Mouse (Mus musculus) brown adipose tissue, adult 24 weeks (tissue): ENCODE measurements around the gene Ppfia4. TPM values are rescaled to one million over a fixed set of nuclear protein-coding genes. Genes with fewer than 3 reads are reported as not detected.

Source experiments
- H3K27ac ChIP-seq: fragments of 200-500 bp; replicated peaks from 2 replicates; pipeline ENCODE4 v1.5.1; 2012; ENCODE audit warnings: low read depth, mild to moderate bottlenecking, low read length
- H3K4me1 ChIP-seq: fragments of 200-500 bp; 2 replicates; pipeline ENCODE4 v1.6.1; 2012; ENCODE audit warnings: low read length, mixed read lengths; ENCODE audit not compliant: control insufficient read depth, insufficient read depth, insufficient read length
- H3K4me3 ChIP-seq: fragments of 200-500 bp; 2 replicates; pipeline ENCODE4 v1.5.1; 2012; ENCODE audit warnings: low read depth, mild to moderate bottlenecking, low read length, moderate library complexity; ENCODE audit not compliant: insufficient read depth
- polyA plus RNA-seq: library from polyadenylated mRNA; stranded (reverse); fragments of >200 nt; gene quantifications from 2 replicates; pipeline ENCODE4 v1.2.4, GENCODE M21; 2012; ENCODE audit not compliant: missing spikeins, insufficient read depth, insufficient read length

Gene Ppfia4
- polyA plus RNA-seq, 1 experiment = not detected

DNA sequence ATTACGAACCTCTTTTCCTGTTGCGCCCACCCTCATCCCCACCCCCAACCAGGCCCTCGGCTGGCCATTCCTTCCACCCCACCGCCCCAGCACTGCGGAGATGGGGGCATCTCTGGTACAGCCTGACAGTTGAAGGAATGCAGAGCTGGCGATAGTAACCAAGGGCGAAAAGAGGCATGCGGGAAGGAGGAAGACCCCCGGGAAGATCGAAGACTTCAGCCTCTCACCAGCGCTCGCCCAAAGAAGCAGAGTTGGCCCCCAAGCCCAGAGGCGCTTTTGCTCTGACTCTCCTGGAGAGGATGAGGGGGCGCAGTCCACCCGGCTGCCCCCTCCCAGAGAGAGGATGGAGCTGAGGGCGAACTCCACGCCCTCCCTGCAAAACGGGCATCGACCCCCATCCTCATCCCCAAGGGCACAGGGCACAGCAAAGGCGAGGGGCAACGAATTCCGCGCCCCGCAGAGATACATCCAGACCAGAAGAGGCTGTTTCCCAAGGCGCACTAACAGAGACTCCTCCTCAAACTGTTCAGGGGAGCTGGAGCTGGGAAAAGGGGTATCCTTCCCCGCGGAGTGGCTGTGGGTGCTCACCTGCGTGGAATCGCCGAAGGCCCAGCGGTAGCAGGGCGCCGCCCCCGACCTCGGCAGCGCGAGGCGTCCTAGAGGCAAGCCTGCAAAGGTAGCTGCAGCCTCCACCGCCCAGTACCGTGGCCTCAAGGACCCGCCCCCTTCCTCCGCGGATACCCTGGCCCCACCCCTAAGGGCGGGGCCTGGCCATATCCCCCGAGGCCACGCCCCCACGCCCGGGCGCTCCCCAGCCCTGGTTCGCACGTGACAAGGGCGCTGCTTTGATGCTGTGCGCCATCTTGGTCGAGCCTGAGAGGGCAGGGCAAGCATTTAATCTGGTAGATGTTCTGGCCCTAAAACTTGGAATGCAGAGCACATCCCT is 11.6 kb upstream of the Ppfia4 start:
- no peak overlapping the region for H3K27ac ChIP-seq

DNA sequence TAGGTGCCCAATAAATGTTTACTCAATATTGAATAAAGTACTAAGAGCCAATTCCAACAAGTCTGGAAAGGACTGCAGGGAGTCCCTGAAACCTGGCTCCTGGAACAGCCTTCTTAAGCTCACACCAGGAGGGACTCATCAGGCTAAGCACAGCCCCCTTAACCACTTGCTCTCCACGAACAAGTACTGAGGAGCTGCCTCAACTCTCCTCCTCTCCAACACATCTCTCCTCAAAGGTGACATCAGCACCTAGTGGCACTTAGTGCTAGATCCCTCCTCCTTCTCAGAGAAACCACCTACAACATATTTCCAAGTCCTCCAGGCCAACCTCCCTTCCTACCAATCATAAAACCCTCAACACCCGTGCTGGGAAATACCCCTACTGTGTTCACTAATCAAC is 10.8 kb upstream of the Ppfia4 start:
- Histone ChIP-seq H3K4me3 (no peak overlapping the region), H3K27ac (no peak overlapping the region), H3K4me1 (no peaks in the 10 kb centered on the region; the same call in 1 of the 2 replicates)

More for the DNA sequence above, 11.6 kb upstream of the Ppfia4 start:
- no peaks in the 10 kb centered on the region; the same call in 1 of the 2 replicates for H3K4me1 ChIP-seq
- no peak overlapping the region for H3K4me3 ChIP-seq

DNA sequence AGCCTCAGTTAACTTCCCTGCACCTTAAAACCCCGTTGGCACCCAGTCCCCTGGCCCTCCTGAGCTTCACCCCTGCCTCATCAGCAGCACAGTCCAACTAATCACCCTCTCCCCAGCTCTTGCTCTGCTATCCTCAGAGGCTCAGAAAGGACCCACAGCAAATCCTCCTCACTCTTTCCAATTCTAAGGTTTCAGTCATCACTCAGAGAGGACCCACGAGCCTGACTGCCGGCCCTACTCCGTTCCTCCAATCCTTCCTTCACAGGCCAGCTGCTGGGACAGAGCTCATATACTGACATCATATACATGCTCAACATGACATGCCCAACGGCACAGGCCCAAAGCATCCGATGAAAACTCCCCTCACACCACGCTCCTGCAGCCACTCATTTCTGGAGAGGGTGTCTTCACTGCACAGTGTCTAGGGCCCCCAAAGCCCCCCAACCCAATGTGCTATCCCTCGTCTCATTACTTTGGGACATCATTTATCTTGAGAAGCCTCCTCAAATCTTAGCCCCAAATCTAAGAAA is 10.1 kb upstream of the Ppfia4 start:
- Histone ChIP-seq H3K4me1 (no peaks in the 10 kb centered on the region; the same call in 1 of the 2 replicates), H3K4me3 (no peak overlapping the region), H3K27ac (no peak overlapping the region)

DNA sequence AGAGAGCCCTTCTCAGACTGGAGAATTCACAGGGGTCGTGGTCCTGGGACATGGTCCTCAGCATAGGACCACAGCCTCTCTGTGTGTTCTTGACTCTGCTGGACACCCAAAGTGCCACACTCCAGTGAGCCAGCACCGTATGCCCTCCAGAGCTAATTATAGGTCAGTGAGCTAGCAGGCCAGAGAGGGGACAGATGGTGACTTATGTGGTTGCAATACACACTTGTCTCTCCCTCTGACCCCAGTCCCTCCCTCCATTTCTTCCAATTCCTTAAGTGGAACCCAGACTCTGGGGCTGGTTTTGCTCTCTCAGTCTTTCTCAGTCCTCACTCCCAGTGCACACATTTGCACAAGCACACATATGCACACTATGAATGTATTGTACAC is 9.5 kb upstream of the Ppfia4 start:
- Histone ChIP-seq H3K27ac (no peak overlapping the region), H3K4me3 (no peak overlapping the region), H3K4me1 (no peaks in the 10 kb centered on the region; the same call in 1 of the 2 replicates)

DNA sequence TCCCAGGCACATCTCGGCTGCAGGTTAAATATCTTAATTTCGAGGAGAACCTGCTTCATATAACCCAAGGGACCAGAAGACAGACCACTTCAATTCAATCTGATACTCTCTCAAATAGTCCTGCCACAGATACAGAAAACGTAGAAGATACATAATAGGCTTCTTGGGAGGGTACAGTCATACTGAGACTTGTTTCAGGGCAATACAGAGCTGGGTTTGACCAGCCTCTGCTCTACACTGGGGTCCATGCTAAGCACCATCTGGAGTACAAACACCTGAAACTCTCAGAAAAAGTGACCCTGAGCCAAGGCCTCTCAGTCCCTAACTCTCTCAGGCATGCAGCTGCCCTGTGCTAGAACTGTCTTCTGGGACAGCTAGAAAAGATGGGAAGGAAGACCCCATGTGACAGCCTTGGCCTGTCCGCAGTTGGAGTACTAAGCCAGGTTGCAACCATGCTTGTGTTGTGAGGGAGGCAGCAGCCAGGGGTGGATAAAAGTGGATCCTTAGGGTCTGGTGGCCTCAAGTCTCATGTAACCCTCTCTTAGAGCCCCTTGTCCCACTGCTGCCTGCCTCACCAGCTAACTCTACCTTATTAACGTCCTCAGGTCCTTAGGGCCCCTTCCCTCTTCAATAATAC is 9.0 kb upstream of the Ppfia4 start:
- Histone ChIP-seq H3K4me1 (no peaks in the 10 kb centered on the region; the same call in 1 of the 2 replicates), H3K4me3 (no peak overlapping the region), H3K27ac (no peak overlapping the region)

DNA sequence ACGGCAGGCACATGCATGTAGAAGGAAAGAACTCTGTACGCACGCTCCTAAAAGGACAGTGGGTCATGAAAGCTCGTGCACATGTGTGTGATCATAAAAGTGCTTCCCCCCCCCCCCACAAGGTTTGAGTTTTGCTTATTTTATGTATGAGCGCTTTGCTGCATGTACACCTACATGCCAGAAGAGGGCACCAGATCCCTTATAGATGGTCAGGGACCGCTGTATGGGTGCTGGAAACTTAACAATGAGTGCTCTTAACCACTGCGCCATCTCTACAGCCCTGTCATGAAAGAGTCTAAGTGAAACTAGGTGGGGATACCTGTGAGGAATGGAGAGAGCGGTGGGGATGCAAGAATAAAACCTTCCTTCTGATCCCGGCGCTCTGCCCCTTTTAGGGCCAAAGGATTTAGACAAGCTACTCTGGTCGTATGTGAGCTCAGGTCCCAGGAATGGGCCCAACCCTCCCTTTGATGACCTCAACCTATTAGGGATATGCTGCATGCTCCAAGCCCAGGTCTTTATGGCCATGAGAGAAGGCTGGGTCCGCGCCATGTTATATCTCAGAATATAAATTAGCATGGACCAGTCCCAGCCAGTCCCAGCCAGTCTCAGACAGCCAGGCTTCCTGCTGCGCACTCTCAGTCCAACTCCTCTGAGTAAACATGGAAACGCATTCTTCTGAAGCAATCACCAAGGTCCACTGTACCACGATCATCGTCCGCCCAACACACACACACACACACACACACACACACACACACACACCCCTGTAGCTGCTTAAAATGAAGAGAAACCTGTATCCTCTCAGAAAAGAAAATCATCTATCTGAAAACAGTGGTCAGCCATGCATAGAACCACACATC is 7.3 kb upstream of the Ppfia4 start:
- H3K4me1 ChIP-seq = no peaks in the 10 kb centered on the region; the same call in 1 of the 2 replicates
- H3K27ac ChIP-seq = no peak overlapping the region
- H3K4me3 ChIP-seq = no peak overlapping the region

DNA sequence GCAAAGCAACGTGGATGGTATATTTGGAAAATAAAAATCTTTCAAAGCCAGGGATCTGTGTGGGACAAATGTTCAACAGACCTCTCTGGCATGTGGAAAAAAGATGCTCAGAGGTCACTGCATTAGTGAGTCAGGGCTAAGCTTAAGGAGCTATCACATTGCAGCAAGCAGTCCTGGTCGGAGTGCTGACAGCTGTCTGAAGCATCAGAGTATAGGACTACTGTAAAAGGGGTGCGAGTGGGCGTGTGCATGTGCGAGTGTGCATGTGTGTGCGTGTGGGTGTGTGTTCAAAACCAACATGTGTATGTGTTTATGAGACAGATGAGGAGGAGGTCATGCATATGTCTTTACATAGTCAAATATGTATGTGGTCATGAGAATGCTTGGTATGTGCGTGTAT is 6.4 kb upstream of the Ppfia4 start:
- no peak overlapping the region for H3K4me3 ChIP-seq
- H3K4me1 ChIP-seq = no peaks in the 10 kb centered on the region
- no peak overlapping the region for H3K27ac ChIP-seq

DNA sequence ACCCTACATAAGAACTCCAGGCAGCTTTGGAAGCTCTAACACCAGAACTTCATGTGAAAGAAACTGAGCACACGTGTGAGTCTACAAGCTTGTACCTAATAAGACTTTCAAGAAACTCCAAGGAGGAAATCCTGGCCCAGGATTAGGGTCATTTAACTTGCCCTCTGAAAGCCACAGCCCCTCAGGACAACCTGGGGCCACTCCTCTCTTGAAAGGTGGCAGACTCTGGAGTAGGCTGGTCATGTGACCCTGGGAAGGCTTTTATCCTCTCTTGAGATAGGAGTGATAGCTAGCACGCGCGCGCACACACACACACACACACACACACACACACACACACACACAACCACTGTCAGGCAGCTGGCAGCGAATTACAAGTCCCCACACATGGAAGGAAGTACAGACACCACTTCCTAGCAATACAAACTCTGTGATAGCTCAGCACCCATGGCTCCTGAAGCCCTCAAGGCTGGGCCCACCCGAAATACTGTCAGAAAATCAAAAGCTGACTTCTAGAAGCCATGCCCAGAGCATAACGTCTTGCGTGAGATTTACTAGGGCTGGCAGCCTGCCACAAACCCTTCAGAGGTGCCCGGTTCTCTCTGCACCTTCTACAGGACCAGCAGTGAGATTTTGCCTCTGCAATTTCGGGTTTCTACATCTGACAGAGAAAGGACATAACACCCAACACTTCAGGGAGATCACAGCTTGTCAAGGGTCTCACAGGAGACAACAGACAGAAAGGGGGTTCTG is 4.4 kb upstream of the Ppfia4 start:
- Histone ChIP-seq H3K4me1 (no peaks in the 10 kb centered on the region), H3K4me3 (no peak overlapping the region), H3K27ac (no peak overlapping the region)

DNA sequence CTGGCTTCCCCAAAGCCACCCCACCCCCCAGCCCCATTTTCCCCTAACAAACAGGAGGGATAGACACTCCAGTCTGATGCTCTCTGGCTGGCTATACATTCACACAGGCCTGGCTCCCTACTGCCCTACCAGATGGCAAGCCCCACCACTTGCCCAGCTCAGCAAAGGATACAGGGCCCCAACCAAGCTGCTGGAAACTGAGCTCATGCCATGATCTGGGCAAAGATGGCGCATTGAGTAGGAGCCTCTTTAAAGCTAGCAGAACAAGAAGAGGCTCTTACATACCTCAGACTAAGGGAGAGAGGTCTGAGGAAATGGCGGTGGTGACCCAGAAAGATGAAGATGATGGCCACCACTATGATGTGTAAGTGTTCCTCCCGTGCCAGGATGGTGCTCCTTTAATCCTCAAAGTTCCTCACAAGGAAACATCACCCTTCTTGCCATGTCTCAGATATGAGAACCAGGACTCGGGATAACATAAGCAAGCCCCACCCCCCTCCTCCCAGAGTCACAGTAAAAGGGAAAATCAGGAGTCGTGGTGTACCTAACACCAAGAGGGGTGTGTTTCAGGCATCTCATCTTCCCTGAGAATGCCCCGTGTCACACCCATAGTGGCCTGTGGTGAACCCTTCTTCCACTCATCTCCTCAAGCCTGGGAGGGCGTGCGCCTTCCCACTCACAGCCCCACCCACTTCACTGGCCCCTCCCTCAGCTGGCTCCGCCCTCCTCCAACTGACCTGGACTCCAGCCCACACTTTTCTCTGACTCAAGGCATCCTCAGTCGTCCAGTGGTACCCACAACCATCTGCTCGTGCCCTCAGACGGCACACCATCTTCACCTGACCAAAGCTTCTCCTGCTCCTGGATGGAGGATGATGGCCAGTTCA is 3.4 kb upstream of the Ppfia4 start:
- Histone ChIP-seq H3K4me1 (no peaks in the 10 kb centered on the region), H3K4me3 (no peak overlapping the region), H3K27ac (no peak overlapping the region)

DNA sequence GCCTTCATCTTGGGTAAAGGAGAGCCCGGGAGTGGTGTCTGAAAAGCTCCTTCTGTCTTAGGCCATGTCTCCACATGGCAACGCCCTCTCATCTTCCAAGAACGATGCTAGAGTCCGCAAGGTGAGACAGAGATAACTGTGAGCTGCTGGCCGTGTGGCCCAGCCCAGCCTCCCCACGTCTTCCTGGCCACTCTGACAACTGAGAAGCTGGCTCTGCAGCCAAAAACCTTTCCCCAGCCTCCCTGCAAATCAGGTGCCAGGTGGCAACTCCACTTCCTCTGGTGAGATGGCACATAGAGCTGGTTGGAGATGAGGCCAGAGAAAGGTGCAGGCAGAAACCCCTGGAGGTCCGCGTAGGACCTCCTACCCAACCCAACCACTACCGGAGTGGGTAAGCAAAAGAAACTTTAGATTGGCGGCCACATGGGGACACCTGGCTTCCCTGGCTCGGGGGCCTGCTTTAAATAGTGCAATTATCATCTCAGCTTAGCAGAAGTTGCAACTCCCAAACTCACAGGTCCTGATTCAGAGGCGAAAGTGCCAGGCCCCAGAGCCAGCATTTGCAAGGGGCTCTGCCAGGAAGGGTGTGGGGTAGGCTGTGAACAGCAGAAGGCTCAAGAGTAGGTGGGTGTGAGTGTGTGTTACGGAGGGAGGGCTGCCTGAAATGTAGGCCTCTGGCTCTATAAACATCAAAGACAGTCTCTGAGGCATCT is 2.6 kb upstream of the Ppfia4 start:
- H3K4me1 ChIP-seq = no peaks in the 10 kb centered on the region
- H3K27ac ChIP-seq = no peak overlapping the region
- H3K4me3 ChIP-seq = no peak overlapping the region

DNA sequence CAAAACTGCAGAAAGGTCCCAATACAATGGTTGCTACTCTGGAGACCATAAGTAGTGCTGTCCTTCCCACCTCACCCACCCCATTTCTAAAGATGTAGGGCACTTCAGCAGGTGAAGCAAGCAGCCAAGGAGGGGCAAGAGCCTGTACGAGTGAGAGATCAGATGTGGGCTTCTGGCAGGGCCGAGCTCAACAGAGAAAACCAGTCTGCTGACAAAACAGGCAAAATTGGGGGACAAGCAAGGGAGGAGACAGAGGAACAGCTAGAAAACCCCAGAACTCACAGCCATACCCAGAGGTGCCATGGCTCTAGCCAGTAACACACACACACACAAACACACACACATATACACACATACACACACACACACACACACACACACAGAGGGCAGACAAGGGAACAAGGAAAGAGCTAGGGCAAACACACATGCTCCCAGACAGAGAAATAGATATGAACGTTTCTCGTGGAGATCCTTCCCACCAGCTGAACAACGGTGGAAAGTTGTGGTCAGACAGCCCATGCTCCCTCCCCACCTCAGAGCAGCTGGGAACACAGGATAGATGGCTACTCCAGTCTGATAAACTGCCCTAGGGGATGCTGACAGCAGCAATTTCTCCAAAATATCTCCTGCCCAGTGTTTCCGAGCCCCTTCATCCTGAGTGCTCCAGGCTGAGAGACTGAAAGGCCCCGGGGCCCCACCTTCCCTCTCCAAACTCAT is 1.5 kb upstream of the Ppfia4 start:
- Histone ChIP-seq H3K27ac (no peak overlapping the region), H3K4me1 (no peaks in the 10 kb centered on the region), H3K4me3 (no peak overlapping the region)

DNA sequence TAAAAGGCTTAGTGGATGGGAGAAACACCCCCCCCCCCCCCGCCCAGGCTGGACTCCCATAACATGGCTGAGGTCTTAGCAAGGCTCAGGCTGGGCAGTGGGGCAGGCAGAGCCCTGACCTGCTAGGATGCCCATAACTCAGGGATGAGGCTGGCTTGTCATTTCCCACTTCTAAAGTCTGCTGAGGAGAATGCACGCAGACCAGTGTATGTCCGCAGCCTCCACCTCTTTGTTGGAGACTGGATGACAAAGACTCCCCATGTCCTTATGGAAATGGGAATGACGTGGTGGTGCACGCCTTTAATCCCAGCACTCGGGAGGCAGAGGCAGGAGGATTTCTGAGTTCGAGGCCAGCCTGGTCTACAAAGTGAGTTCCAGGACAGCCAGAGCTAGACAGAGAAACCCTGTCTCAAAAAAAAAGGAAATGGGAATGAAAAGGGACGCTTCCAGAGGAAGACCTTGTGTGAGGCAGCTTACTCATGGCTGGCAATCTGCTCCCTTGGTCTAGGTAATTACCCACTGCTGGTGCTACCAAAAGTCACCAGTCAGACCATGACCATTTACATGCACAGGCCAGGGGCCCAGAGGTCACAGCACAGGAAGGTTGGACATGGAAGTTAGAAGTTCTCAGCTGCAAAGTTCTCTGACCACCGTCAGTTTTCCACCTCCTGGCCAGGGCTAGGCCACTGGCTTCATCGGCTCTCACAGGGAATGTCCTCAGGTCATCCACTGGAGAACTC is 813 bp upstream of the Ppfia4 start:
- Histone ChIP-seq H3K27ac (no peak overlapping the region), H3K4me3 (no peak overlapping the region), H3K4me1 (no peaks in the 10 kb centered on the region)
